Mouse (Mus musculus): ENCODE results near the gene Gjd2.

Gene Gjd2

GRCm38 (mm10) chr2:114012749-114013211, 639 bp downstream of the Gjd2 start:
- no peak for DNase-seq

DNA sequence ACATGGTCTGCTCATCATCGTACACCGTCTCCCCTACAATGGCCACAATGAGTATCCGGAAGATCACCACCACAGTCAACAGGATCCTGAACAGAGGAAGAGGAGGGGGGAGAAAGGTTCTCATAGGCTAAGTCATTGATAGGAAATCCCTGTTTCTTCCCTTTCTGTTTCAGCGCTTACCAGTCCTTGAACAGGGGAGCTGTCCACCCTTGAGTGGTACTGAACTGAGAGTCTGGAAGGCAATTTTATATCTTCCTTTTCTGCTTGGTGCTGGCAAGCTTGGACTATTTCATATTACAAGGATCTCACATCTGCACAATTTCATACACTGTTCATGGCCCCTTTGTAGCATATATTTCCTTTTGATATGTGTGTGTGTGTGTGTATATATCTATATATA, 1.6 kb downstream of the Gjd2 start:
- DNase-seq = no peak

DNA sequence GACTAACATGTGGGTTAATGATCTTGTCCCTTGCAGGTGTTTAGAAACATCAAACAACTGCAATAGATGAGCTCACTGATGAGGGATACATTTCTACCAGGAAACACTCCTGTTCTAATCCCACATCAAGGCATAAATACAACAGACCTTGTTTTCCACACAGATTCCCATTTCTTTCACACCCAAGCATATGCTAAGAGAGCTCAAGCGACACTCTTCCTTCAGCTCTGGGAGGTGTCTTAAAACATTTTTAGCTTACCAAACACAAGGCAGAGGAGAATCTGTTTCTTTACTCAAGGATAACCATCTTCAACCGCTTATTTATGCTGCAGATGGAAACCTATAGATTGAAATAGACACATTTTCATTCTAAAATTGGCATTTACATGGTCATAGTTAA, 5.1 kb downstream of the Gjd2 start:
- no peak for DNase-seq

- no peak for DNase-seq
Measured at GRCm38 (mm10) chr2:113997484-113997883, 15.9 kb downstream of the Gjd2 start.

- DNase-seq = no peak
Measured at GRCm38 (mm10) chr2:113996930-113997329, 16.5 kb downstream of the Gjd2 start.

DNA sequence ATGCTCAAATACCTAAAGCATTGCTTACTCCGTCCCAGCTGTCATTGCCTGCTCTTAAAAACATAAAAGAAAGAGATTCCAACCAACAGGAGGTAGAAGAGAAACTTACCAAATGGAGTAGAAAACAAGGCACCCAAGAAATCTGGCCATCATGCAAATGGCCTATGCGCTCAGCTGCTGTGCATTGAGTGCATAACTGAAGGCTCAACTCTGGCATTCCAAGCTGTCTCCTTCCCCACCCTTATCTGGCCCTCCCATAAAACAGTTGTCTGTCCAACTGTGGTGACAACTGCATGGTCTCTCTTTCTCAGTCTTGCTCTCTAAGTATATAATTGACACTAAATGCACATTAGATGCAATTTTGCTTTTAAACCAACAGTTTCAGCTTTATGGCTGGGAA, 28.5 kb downstream of the Gjd2 start:
- DNase-seq = no peak

GRCm38 (mm10) chr2:113980664-113981063, 32.8 kb downstream of the Gjd2 start:
- DNase-seq = peak; percentile 98

GRCm38 (mm10) chr2:113978151-113978771, 35.2 kb downstream of the Gjd2 start:
- DNase-seq = peak; percentile 88

GRCm38 (mm10) chr2:113973950-113974349, 39.5 kb downstream of the Gjd2 start:
- peak; percentile 96 for DNase-seq

- no peak for DNase-seq
Measured at GRCm38 (mm10) chr2:113966421-113966820, 47.0 kb downstream of the Gjd2 start.

Measured in heart, adult 11 months (tissue).